Mouse (Mus musculus) myocyte (in vitro differentiated cells): Measurements from ENCODE around the gene Iqcf3.

Experiments used
- E2F4 ChIP-seq: IDR thresholded peaks from one replicate; pipeline ENCODE4 v1.6.1; 2011; ENCODE audit warnings: mild to moderate bottlenecking, control low read depth, moderate library complexity; ENCODE audit not compliant: insufficient read depth
- MYOD1 ChIP-seq, 3 experiments: IDR thresholded peaks; one replicate each; pipeline ENCODE4 v1.6.1; 2011; ENCODE audit warnings: control low read depth in 2 of 3, low read depth in 2 of 3, mild to moderate bottlenecking in 2 of 3, moderate library complexity in 1 of 3; ENCODE audit not compliant: insufficient read length in 2 of 3, control insufficient read depth in 1 of 3
- MYOG ChIP-seq, 3 experiments: IDR thresholded peaks; one replicate each; pipeline ENCODE4 v1.6.1; 2011; ENCODE audit warnings: control low read depth in 2 of 3, low read depth in 2 of 3, mild to moderate bottlenecking in 2 of 3; ENCODE audit not compliant: insufficient read length in 2 of 3, control insufficient read depth in 1 of 3, insufficient read depth in 1 of 3
- POLR2A ChIP-seq: IDR thresholded peaks from one replicate; pipeline ENCODE4 v1.6.1; 2011; ENCODE audit warnings: low read depth, mild to moderate bottlenecking, control low read depth, moderate library complexity; ENCODE audit not compliant: insufficient read length
- POLR2AphosphoS2 ChIP-seq: IDR thresholded peaks from one replicate; pipeline ENCODE4 v1.6.1; 2011; ENCODE audit warnings: low read depth, control low read depth; ENCODE audit not compliant: insufficient read length
- TCF12 ChIP-seq: IDR thresholded peaks from one replicate; pipeline ENCODE4 v1.6.1; 2011; ENCODE audit warnings: mild to moderate bottlenecking, control low read depth; ENCODE audit not compliant: poor library complexity, insufficient read depth, severe bottlenecking
- USF1 ChIP-seq: IDR thresholded peaks from one replicate; pipeline ENCODE4 v1.6.1; 2011; ENCODE audit warnings: low read depth, mild to moderate bottlenecking, control low read depth, moderate library complexity

GRCm38 (mm10) chr9:106564025-106564424 lies 2.6 kb upstream of the Iqcf3 start:
- TF ChIP-seq POLR2A (no peak), MYOD1 (IDR thresholded peaks at IDR 0.05; ENCODE audit: control insufficient read depth in 1 of 3, insufficient read length in 2 of 3, low read depth in 2 of 3) (no peak), POLR2AphosphoS2 (no peak), MYOG (IDR thresholded peaks at IDR 0.05; ENCODE audit: control insufficient read depth in 1 of 3, insufficient read depth in 1 of 3, insufficient read length in 2 of 3, low read depth in 2 of 3) (no peak), TCF12 (no peak), USF1 (no peak), E2F4 (no peak)
